Mouse (Mus musculus): Measurements from ENCODE around the gene Kcnmb2. TPM values are rescaled to one million over a fixed set of nuclear protein-coding genes. Genes with fewer than 3 reads are reported as not detected.

Gene Kcnmb2
- polyA plus RNA-seq, 1 experiment: 1.7 TPM

- peak in 1 of 2 experiments; percentile 16 for DNase-seq (ENCODE audit: extremely low spot score in 1 of 2, low spot score in 1 of 2)
Measured at GRCm38 (mm10) chr3:32011566-32011965, 109.3 kb downstream of the Kcnmb2 start.

- no peak for DNase-seq (ENCODE audit: extremely low spot score in 1 of 2, low spot score in 1 of 2)
Measured at GRCm38 (mm10) chr3:32012205-32012931, 110.1 kb downstream of the Kcnmb2 start.

GRCm38 (mm10) chr3:32020981-32021380 is 118.7 kb downstream of the Kcnmb2 start:
- peak in 1 of 2 experiments; percentile 31 for DNase-seq (ENCODE audit: extremely low spot score in 1 of 2, low spot score in 1 of 2)

GRCm38 (mm10) chr3:32029375-32030050 is 127.2 kb downstream of the Kcnmb2 start:
- no peak for DNase-seq (ENCODE audit: extremely low spot score in 1 of 2, low spot score in 1 of 2)

GRCm38 (mm10) chr3:32032381-32032780 is 130.1 kb downstream of the Kcnmb2 start:
- DNase-seq (ENCODE audit: extremely low spot score in 1 of 2, low spot score in 1 of 2): no peak

GRCm38 (mm10) chr3:32043814-32044213 is 141.5 kb downstream of the Kcnmb2 start:
- DNase-seq (ENCODE audit: extremely low spot score in 1 of 2, low spot score in 1 of 2): peak; percentile 61 to 71

- no peak for DNase-seq (ENCODE audit: extremely low spot score in 1 of 2, low spot score in 1 of 2)
Measured at GRCm38 (mm10) chr3:32048777-32049176, 146.5 kb downstream of the Kcnmb2 start.

- DNase-seq (ENCODE audit: extremely low spot score in 1 of 2, low spot score in 1 of 2): no peak
Measured at GRCm38 (mm10) chr3:32052596-32052995, 150.3 kb downstream of the Kcnmb2 start.

GRCm38 (mm10) chr3:32053610-32054241 is 151.4 kb downstream of the Kcnmb2 start:
- no peak for DNase-seq (ENCODE audit: extremely low spot score in 1 of 2, low spot score in 1 of 2)

GRCm38 (mm10) chr3:32059888-32060656 is 157.8 kb downstream of the Kcnmb2 start:
- DNase-seq (ENCODE audit: extremely low spot score in 1 of 2, low spot score in 1 of 2): peak; percentile 41 to 68

- no peak for DNase-seq (ENCODE audit: extremely low spot score in 1 of 2, low spot score in 1 of 2)
Measured at GRCm38 (mm10) chr3:32062685-32063084, 160.4 kb downstream of the Kcnmb2 start.

GRCm38 (mm10) chr3:32063312-32063711 is 161.0 kb downstream of the Kcnmb2 start:
- DNase-seq (ENCODE audit: extremely low spot score in 1 of 2, low spot score in 1 of 2): no peak

GRCm38 (mm10) chr3:32067004-32067935 is 165.0 kb downstream of the Kcnmb2 start:
- no peak for DNase-seq (ENCODE audit: extremely low spot score in 1 of 2, low spot score in 1 of 2)

GRCm38 (mm10) chr3:32073881-32074280 is 171.6 kb downstream of the Kcnmb2 start:
- peak in 1 of 2 experiments; percentile 41 for DNase-seq (ENCODE audit: extremely low spot score in 1 of 2, low spot score in 1 of 2)

GRCm38 (mm10) chr3:32088762-32089161 is 186.5 kb downstream of the Kcnmb2 start:
- no peak for DNase-seq (ENCODE audit: extremely low spot score in 1 of 2, low spot score in 1 of 2)

GRCm38 (mm10) chr3:32101391-32101790 is 199.1 kb downstream of the Kcnmb2 start:
- DNase-seq (ENCODE audit: extremely low spot score in 1 of 2, low spot score in 1 of 2): no peak

GRCm38 (mm10) chr3:32119851-32120250 is 217.5 kb downstream of the Kcnmb2 start:
- no peak for DNase-seq (ENCODE audit: extremely low spot score in 1 of 2, low spot score in 1 of 2)

GRCm38 (mm10) chr3:32121731-32122130 is 219.4 kb downstream of the Kcnmb2 start:
- DNase-seq (ENCODE audit: extremely low spot score in 1 of 2, low spot score in 1 of 2): no peak

GRCm38 (mm10) chr3:32125431-32125830 is 223.1 kb downstream of the Kcnmb2 start:
- DNase-seq (ENCODE audit: extremely low spot score in 1 of 2, low spot score in 1 of 2): no peak

- no peak for DNase-seq (ENCODE audit: extremely low spot score in 1 of 2, low spot score in 1 of 2)
Measured at GRCm38 (mm10) chr3:32128391-32128790, 226.1 kb downstream of the Kcnmb2 start.

Measured in frontal cortex, adult 2 months (tissue).